Mouse (Mus musculus): ENCODE results near the gene Farp2. TPM values are rescaled to one million over a fixed set of nuclear protein-coding genes. Genes with fewer than 3 reads are reported as not detected.

Gene Farp2
- 5.5 and 5.7 TPM in 2 replicates for polyA plus RNA-seq (2014; fragmentation: Nextera tagmentation; extraction: Ambion mirVana)

DNA sequence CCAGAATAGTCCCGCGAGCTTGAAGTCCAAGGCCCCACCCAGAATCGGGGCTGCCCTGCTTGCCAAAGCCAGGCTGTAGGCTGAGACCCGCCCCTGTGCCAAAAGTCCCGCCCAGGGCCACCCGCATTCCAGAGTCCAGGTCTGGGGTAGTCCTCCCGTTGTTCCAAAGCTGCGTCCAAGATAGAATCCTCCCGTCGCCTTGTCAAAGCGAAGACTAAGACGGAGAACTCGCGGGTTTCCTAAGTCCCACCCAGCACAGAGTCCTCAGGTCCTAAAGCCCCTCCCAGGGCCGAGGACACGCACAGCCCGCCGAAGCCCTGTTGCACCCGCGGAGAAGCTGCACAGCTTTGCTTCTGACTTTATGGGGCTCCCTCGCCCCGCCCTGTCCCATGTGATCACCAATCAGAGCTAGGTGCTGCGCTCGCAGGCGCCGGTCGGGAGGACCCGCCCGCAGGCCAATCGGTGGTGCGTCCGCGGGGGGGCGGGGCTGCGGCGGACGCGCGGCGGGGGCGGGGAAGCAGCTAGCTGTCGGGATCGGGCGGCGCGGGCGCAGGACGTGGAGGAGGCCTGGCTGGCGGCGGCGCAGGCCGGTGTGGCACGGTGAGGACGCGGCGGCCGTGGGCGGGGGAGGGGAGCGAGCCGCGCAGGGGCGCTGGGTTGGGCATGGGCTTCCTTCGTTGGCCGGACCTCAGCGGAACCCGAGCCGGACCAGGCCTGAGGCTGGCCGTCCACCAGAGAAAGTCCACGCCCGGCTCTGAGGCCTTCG is at the start of gene Farp2:
TSS of gene Farp2 (plus strand) at position 495 of the 766 bp plus-strand sequence.
- H3K27me3 ChIP-seq (ENCODE audit: control insufficient read depth, insufficient read depth, low read length), result no peaks in the 10 kb centered on the region
- H3K27ac ChIP-seq (ENCODE audit: low read depth, low read length), result 0 out of 2 replicates have a peak within 1 kb of the TSS, but pooled peaks have one; percentile 10
- under 1% methylated on average over 67 of the region's 71 CpGs for WGBS
- H3K4me1 ChIP-seq (ENCODE audit: control insufficient read depth, insufficient read depth, low read length), result peaks cover 11% of the 10 kb centered on the region
- peak within 1 kb of the TSS; percentile 61 for H3K9ac ChIP-seq (replicated peaks; ENCODE audit: low read depth, low read length)
- peak within 1 kb of the TSS; percentile 77 for H3K4me2 ChIP-seq (ENCODE audit: low read depth, low read length)
- peaks cover 4% of the 10 kb centered on the region; the same call in 1 of the 2 replicates for H3K36me3 ChIP-seq (ENCODE audit: control insufficient read depth, insufficient read depth, low read length)
- ATAC-seq (ENCODE audit: low read depth), result peak; percentile 97
- no peaks in the 10 kb centered on the region for H3K9me3 ChIP-seq (ENCODE audit: control insufficient read depth, low read length)
- peak within 1 kb of the TSS; percentile 56 for H3K4me3 ChIP-seq (ENCODE audit: low read depth, low read length)

DNA sequence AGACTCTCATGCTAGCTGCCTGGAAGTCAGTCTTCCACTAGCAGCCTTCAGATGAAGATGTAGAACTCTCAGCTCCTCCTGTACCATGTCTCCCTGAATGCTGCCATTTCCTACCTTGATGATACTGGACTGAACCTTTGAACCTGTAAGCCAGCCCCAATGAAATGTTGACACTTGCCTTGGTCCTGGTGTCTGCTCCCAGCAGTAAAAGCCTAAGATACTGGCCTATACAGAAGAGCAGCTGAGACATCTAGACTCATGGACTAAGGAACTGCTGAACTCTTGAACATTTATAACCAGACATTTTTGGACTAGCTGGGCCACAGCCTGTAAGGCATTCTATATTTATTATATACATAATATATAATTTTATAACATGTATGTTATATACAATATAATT is 46.8 kb upstream of the Farp2 start:
- Histone ChIP-seq H3K4me1 (ENCODE audit: control insufficient read depth, insufficient read depth, low read length) (no peaks in the 10 kb centered on the region), H3K9ac (replicated peaks; ENCODE audit: low read depth, low read length) (no peak overlapping the region), H3K36me3 (ENCODE audit: control insufficient read depth, insufficient read depth, low read length) (no peaks in the 10 kb centered on the region), H3K9me3 (ENCODE audit: control insufficient read depth, low read length) (no peaks in the 10 kb centered on the region), H3K4me2 (ENCODE audit: low read depth, low read length) (no peak overlapping the region), H3K27me3 (ENCODE audit: control insufficient read depth, insufficient read depth, low read length) (no peaks in the 10 kb centered on the region), H3K27ac (ENCODE audit: low read depth, low read length) (no peak overlapping the region), H3K4me3 (ENCODE audit: low read depth, low read length) (no peak overlapping the region)
- ATAC-seq (ENCODE audit: low read depth), result no peak

DNA sequence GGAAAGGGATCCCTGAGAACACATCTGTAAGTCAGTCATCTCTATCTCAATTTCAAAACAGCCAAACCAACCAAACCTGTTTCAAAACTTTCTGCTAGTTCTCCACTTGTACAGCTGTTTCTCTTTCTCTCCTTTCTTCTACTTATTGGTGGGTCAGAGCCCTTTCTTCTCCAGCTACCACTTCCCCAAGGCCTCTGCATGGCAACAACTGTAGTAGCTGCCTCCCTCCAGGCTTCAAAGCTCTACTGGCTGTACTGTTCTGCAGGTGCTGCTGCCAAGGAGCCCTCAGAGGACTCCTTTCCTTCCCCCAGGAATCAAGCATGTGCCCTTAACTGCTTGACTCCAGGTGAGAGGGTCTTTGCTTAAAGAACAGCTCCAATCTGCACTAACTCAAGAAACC is 46.1 kb upstream of the Farp2 start:
- Histone ChIP-seq H3K9ac (replicated peaks; ENCODE audit: low read depth, low read length) (no peak overlapping the region), H3K9me3 (ENCODE audit: control insufficient read depth, low read length) (no peaks in the 10 kb centered on the region), H3K36me3 (ENCODE audit: control insufficient read depth, insufficient read depth, low read length) (no peaks in the 10 kb centered on the region), H3K4me1 (ENCODE audit: control insufficient read depth, insufficient read depth, low read length) (no peaks in the 10 kb centered on the region), H3K27me3 (ENCODE audit: control insufficient read depth, insufficient read depth, low read length) (no peaks in the 10 kb centered on the region), H3K27ac (ENCODE audit: low read depth, low read length) (no peak overlapping the region), H3K4me2 (ENCODE audit: low read depth, low read length) (no peak overlapping the region), H3K4me3 (ENCODE audit: low read depth, low read length) (no peak overlapping the region)
- ATAC-seq (ENCODE audit: low read depth), result no peak

DNA sequence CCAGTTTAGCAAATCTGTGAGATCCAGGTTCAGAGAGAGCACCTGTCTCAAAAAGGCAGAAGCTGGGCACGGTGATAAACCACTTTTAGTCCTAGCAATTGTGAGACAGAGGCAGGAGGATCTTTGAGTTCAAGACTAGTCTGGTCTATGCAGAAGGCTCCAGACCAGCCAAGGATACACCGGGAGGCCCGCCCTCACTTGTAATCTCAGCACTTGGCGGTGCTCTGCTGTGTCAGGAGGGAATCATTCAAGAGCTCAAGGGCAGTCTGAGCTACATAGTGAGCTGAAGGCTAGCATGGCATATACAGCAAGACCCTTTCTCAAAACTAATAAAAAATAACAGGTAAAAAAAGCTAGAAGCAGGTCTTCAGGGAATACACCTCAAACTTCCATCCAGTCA is 43.3 kb upstream of the Farp2 start:
- 98% methylated on average over 4 of the region's 4 CpGs for WGBS

DNA sequence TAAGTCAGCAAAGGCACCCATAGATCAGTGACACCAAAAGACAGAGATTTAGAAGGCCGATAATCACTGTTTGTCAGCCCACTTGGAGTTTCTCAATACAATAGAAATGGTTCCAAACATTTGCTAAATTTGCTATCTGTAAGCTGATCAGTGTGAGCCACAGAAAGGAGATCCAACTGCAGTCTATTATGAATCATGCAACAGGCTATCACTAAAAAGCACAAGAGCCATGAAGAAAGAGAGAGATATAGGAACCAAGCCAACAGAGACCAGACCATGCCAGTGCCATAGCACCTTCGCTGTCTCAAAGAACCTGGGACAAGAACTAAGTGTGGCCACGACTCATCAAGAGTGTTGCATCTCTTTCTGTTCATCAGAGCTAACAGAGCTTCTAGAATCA is 36.2 kb upstream of the Farp2 start:
- Histone ChIP-seq H3K4me3 (ENCODE audit: low read depth, low read length) (no peak overlapping the region), H3K36me3 (ENCODE audit: control insufficient read depth, insufficient read depth, low read length) (no peaks in the 10 kb centered on the region), H3K4me2 (ENCODE audit: low read depth, low read length) (no peak overlapping the region), H3K9ac (replicated peaks; ENCODE audit: low read depth, low read length) (no peak overlapping the region), H3K4me1 (ENCODE audit: control insufficient read depth, insufficient read depth, low read length) (peaks cover 12% of the 10 kb centered on the region), H3K27me3 (ENCODE audit: control insufficient read depth, insufficient read depth, low read length) (no peaks in the 10 kb centered on the region), H3K9me3 (ENCODE audit: control insufficient read depth, low read length) (no peaks in the 10 kb centered on the region), H3K27ac (ENCODE audit: low read depth, low read length) (no peak overlapping the region)
- WGBS, result 94% methylated on average over 3 of the region's 3 CpGs
- ATAC-seq (ENCODE audit: low read depth), result no peak

More for the DNA sequence above, 43.3 kb upstream of the Farp2 start:
- Histone ChIP-seq H3K4me1 (ENCODE audit: control insufficient read depth, insufficient read depth, low read length) (no peaks in the 10 kb centered on the region), H3K4me2 (ENCODE audit: low read depth, low read length) (no peak overlapping the region), H3K9ac (replicated peaks; ENCODE audit: low read depth, low read length) (no peak overlapping the region), H3K27ac (ENCODE audit: low read depth, low read length) (no peak overlapping the region), H3K9me3 (ENCODE audit: control insufficient read depth, low read length) (no peaks in the 10 kb centered on the region), H3K27me3 (ENCODE audit: control insufficient read depth, insufficient read depth, low read length) (no peaks in the 10 kb centered on the region), H3K4me3 (ENCODE audit: low read depth, low read length) (no peak overlapping the region), H3K36me3 (ENCODE audit: control insufficient read depth, insufficient read depth, low read length) (no peaks in the 10 kb centered on the region)
- no peak for ATAC-seq (ENCODE audit: low read depth)

DNA sequence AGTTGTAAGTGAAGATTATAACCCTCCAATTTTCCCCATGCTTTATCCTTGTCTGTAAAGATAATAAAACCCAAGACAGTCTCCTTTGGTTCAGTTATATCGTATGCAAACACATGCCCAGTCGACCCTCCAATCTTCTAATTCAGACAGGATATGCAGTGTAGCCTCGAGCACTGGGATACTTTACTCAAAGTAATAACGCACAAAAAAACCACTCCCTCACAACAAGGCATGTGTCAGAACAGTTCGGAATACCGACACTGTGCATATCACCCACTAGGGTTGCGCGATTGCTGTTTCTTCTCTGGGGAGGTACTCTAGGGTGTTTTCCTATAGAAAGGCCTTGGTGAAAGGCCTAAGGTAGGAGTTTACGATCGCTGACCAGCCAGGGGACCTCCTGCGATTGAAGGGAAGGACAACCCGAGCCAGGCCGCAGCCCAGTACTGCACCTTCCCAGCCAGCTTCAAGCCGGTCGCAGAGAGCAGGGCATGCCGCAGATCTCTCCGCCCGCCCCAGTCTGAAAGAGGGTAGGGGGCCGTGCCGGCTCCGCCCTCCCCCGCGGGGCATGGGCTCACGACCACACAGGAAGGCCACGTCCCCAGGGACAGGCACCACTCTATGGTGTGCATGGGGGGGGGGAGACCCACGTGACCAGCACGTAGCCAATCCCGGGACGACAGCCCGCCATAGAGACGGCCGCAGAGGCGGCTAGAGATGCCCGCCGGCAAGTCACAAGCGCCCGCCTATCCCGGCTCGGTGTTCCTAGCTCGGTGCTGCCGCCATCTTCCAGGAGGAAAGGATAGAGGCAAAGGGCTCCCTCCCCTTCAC is 33.9 kb upstream of the Farp2 start:
- Histone ChIP-seq H3K27me3 (ENCODE audit: control insufficient read depth, insufficient read depth, low read length) (no peaks in the 10 kb centered on the region), H3K36me3 (ENCODE audit: control insufficient read depth, insufficient read depth, low read length) (no peaks in the 10 kb centered on the region), H3K4me1 (ENCODE audit: control insufficient read depth, insufficient read depth, low read length) (peaks cover 14% of the 10 kb centered on the region), H3K4me3 (ENCODE audit: low read depth, low read length) (peak overlapping the region; percentile 75), H3K9me3 (ENCODE audit: control insufficient read depth, low read length) (no peaks in the 10 kb centered on the region), H3K9ac (replicated peaks; ENCODE audit: low read depth, low read length) (peak overlapping the region; percentile 85), H3K4me2 (ENCODE audit: low read depth, low read length) (peak overlapping the region; percentile 52), H3K27ac (ENCODE audit: low read depth, low read length) (peak overlapping the region; percentile 93)
- ATAC-seq (ENCODE audit: low read depth), result peak; percentile 97
- WGBS, result under 1% methylated on average over 35 of the region's 41 CpGs

DNA sequence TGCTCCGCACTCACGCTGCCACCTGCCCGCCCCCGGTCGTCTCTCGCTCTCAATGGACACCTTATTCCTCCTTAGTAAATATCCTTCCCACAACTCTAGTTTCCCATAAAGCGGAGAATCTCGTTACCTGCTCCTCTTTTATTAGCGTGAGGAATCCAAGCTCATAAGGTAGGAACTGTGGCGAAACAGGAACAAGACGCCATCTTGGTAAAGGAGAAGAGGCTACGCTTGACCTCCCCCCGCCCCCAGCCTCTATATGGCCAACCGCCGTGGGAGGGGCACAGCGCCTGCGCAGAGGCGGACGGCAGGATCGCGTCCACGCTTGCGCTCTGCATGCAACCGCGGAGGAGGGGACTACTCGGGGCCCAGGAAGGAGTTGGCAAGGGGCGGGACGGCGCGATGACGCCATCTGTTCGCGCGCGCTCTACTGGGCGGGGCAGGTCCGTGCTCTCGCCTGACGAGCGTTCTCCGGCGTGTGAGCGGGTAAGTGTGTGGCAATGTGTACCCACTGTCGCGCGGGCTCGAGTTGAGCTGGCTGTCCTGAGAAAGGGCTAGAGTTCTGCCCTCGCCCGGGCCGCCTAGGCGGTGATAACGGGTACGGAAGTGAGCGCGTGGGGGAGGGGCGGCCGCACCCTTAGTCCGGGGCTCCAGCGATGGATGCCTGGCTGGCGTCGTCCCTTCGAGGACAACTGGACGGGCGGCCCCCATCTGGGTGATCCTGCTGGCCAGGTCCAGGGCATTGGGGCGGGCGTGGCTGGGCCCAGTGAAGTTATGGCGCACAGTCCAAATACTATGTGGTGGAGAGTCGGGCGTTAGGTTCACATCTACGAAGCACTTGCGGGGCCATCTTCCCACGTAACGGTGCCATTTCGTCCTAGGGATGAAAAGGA is 33.0 kb upstream of the Farp2 start, which contains the start of gene Hdlbp:
TSS of gene Hdlbp (minus strand) at position 230 of the 890 bp plus-strand sequence.
- ATAC-seq (ENCODE audit: low read depth), result peak; percentile 94
- Histone ChIP-seq H3K36me3 (ENCODE audit: control insufficient read depth, insufficient read depth, low read length) (no peaks in the 10 kb centered on the region), H3K4me3 (ENCODE audit: low read depth, low read length) (peak within 1 kb of the TSS; percentile 75), H3K4me1 (ENCODE audit: control insufficient read depth, insufficient read depth, low read length) (peaks cover 14% of the 10 kb centered on the region), H3K9ac (replicated peaks; ENCODE audit: low read depth, low read length) (peak within 1 kb of the TSS; percentile 85), H3K9me3 (ENCODE audit: control insufficient read depth, low read length) (no peaks in the 10 kb centered on the region), H3K27ac (ENCODE audit: low read depth, low read length) (peak within 1 kb of the TSS; percentile 93), H3K4me2 (ENCODE audit: low read depth, low read length) (peak within 1 kb of the TSS; percentile 78), H3K27me3 (ENCODE audit: control insufficient read depth, insufficient read depth, low read length) (no peaks in the 10 kb centered on the region)
- WGBS, result under 1% methylated on average over 74 of the region's 74 CpGs

DNA sequence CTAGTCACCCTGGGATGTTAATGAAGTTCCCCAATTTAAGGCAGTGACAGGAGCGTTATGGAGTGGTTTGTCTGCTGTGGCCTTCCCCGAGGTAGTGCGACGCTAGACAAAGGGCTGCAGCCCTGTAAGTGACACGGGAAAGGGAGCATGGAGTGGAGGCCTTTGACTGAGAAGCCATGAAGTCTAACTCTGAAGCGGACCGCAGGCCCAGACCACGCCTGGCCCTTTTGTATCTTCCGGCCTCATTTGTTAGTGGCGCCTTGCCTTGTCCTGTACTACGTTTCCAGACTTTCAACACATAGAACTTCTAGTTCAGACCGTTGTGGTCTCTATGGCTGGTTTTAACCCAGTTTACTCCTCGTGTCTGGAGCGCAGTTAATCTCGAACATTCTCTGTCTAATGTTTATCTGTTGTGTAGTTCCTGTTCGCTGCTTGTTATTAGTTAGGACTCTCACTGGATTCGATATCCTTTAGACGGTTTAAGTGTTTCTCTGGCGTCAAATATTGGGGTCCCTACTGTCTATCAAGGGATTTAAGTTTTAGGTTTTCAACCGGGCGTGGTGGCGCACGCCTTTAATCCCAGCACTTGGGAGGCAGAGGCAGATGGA is 32.3 kb upstream of the Farp2 start:
- 0 out of 2 replicates have a peak, but pooled peaks have one; percentile 0 for ATAC-seq (ENCODE audit: low read depth)
- Histone ChIP-seq H3K36me3 (ENCODE audit: control insufficient read depth, insufficient read depth, low read length) (no peaks in the 10 kb centered on the region), H3K4me3 (ENCODE audit: low read depth, low read length) (peak overlapping the region; percentile 75), H3K27me3 (ENCODE audit: control insufficient read depth, insufficient read depth, low read length) (no peaks in the 10 kb centered on the region), H3K9ac (replicated peaks; ENCODE audit: low read depth, low read length) (peak overlapping the region; percentile 85), H3K27ac (ENCODE audit: low read depth, low read length) (peak overlapping the region; percentile 93), H3K4me2 (ENCODE audit: low read depth, low read length) (peak overlapping the region; percentile 78), H3K4me1 (ENCODE audit: control insufficient read depth, insufficient read depth, low read length) (peaks cover 14% of the 10 kb centered on the region), H3K9me3 (ENCODE audit: control insufficient read depth, low read length) (no peaks in the 10 kb centered on the region)
- 10% methylated on average over 23 of the region's 23 CpGs for WGBS
